Mouse (Mus musculus) intestine, embryonic 16.5 days (tissue): ENCODE measurements around the gene Tead4. TPM values are rescaled to one million over a fixed set of nuclear protein-coding genes. Genes with fewer than 3 reads are reported as not detected.
"Not testable (repeated sequence)": the region's sequence is repeated elsewhere in the genome, so short reads cannot be mapped to it uniquely, and the experiment has no call there.

Experiments used
- ATAC-seq: fragments of 200-750 bp; cut with Nextera tagmentation; 2 replicates; pipeline ENCODE4 v1.8.0; 2017; ENCODE audit warnings: moderate TSS enrichment, moderate library complexity
- H3K27ac ChIP-seq: fragments of 300-500 bp; sonication (generic); 2 replicates; pipeline ENCODE4 v1.5.1; 2014; ENCODE audit warnings: mild to moderate bottlenecking, low read length
- H3K27me3 ChIP-seq: fragments of 300-500 bp; sonication (generic); replicated peaks from 2 replicates; pipeline ENCODE4 v1.6.1; 2014; ENCODE audit warnings: low read length, control low read depth, mixed read lengths; ENCODE audit not compliant: control insufficient read depth, insufficient read depth
- H3K36me3 ChIP-seq: fragments of 300-500 bp; sonication (generic); 2 replicates; pipeline ENCODE4 v1.6.1; 2014; ENCODE audit warnings: low read length, control low read depth; ENCODE audit not compliant: control insufficient read depth, insufficient read depth
- H3K4me1 ChIP-seq: fragments of 300-500 bp; sonication (generic); 2 replicates; pipeline ENCODE4 v1.6.1; 2014; ENCODE audit warnings: low read length, control low read depth, mixed read lengths; ENCODE audit not compliant: control insufficient read depth, insufficient read depth
- H3K4me2 ChIP-seq: fragments of 300-500 bp; sonication (generic); 2 replicates; pipeline ENCODE4 v1.6.1; 2014; ENCODE audit warnings: low read depth, low read length, control low read depth
- H3K4me3 ChIP-seq: fragments of 300-500 bp; sonication (generic); 2 replicates; pipeline ENCODE4 v1.5.1; 2014; ENCODE audit warnings: mild to moderate bottlenecking, low read length
- H3K9ac ChIP-seq: fragments of 300-500 bp; sonication (generic); 2 replicates; pipeline ENCODE4 v1.6.1; 2014; ENCODE audit warnings: low read depth, low read length
- H3K9me3 ChIP-seq: fragments of 300-500 bp; sonication (generic); 2 replicates; pipeline ENCODE4 v1.6.1; 2016; ENCODE audit warnings: low read length, control low read depth; ENCODE audit not compliant: control insufficient read depth
- WGBS: fragments of 180-500 bp; shearing (Covaris S2); extraction: QIAGEN DNeasy Blood & Tissue Kit; methylation state at CpG from one replicate; pipeline ENCODE4 v1.1.7; 2014; 5-methylcytosine and 5-hydroxymethylcytosine counted together
- polyA plus RNA-seq: library from polyadenylated mRNA; unstranded; fragments of >200 nt; fragmentation: Nextera tagmentation; extraction: Ambion mirVana; gene quantifications from 2 replicates; pipeline ENCODE4 v1.2.1, GENCODE M21; 2015

Gene Tead4
- polyA plus RNA-seq, 1 experiment from 2014 or later: 2.3 TPM

GRCm38 (mm10) chr6:128318317-128318716, 17.7 kb upstream of the Tead4 start:
- H3K27ac ChIP-seq: no peak overlapping the region
- peak; percentile 28; the same call in 1 of the 2 replicates for ATAC-seq

GRCm38 (mm10) chr6:128315597-128315996, 15.0 kb upstream of the Tead4 start:
- Histone ChIP-seq H3K36me3 (no peaks in the 10 kb centered on the region), H3K27ac (no peak overlapping the region), H3K4me2 (no peak overlapping the region), H3K27me3 (no peaks in the 10 kb centered on the region), H3K4me1 (no peaks in the 10 kb centered on the region), H3K4me3 (no peak overlapping the region), H3K9me3 (no peaks in the 10 kb centered on the region), H3K9ac (no peak overlapping the region)
- 79% methylated on average over 8 of the region's 8 CpGs for WGBS
- ATAC-seq: no peak

More at GRCm38 (mm10) chr6:128318317-128318716, 17.7 kb upstream of the Tead4 start:
- H3K4me1 ChIP-seq: no peaks in the 10 kb centered on the region
- no peak overlapping the region for H3K4me3 ChIP-seq
- H3K4me2 ChIP-seq: no peak overlapping the region
- 7% methylated on average over 4 of the region's 4 CpGs for WGBS
- H3K9ac ChIP-seq: no peak overlapping the region
- no peaks in the 10 kb centered on the region for H3K9me3 ChIP-seq
- no peaks in the 10 kb centered on the region for H3K27me3 ChIP-seq
- peaks cover 14% of the 10 kb centered on the region for H3K36me3 ChIP-seq

GRCm38 (mm10) chr6:128314796-128315195, 14.2 kb upstream of the Tead4 start:
- H3K4me3 ChIP-seq: no peak overlapping the region
- no peaks in the 10 kb centered on the region for H3K36me3 ChIP-seq
- no peaks in the 10 kb centered on the region for H3K9me3 ChIP-seq
- H3K4me2 ChIP-seq: no peak overlapping the region
- H3K27me3 ChIP-seq: no peaks in the 10 kb centered on the region
- WGBS: 86% methylated on average over 6 of the region's 6 CpGs
- no peak overlapping the region for H3K27ac ChIP-seq
- H3K9ac ChIP-seq: no peak overlapping the region
- no peaks in the 10 kb centered on the region for H3K4me1 ChIP-seq
- no peak for ATAC-seq

GRCm38 (mm10) chr6:128308311-128308710, 7.7 kb upstream of the Tead4 start:
- Histone ChIP-seq H3K27ac (no peak overlapping the region), H3K9ac (no peak overlapping the region), H3K4me2 (no peak overlapping the region), H3K4me1 (no peaks in the 10 kb centered on the region), H3K36me3 (no peaks in the 10 kb centered on the region), H3K4me3 (no peak overlapping the region), H3K27me3 (no peaks in the 10 kb centered on the region), H3K9me3 (no peaks in the 10 kb centered on the region)
- WGBS: 30% methylated on average over 4 of the region's 4 CpGs
- ATAC-seq: peak; percentile 58; the same call in 1 of the 2 replicates

GRCm38 (mm10) chr6:128304801-128305200, 4.2 kb upstream of the Tead4 start:
- Histone ChIP-seq H3K9me3 (peaks cover 5% of the 10 kb centered on the region; the same call in 1 of the 2 replicates), H3K27me3 (peaks cover 3% of the 10 kb centered on the region; the same call in 1 of the 2 replicates), H3K27ac (no peak overlapping the region), H3K36me3 (no peaks in the 10 kb centered on the region), H3K4me2 (no peak overlapping the region), H3K4me3 (no peak overlapping the region), H3K9ac (no peak overlapping the region), H3K4me1 (peaks cover 3% of the 10 kb centered on the region; the same call in 1 of the 2 replicates)
- ATAC-seq: no peak
- 80% methylated on average over 4 of the region's 4 CpGs for WGBS

GRCm38 (mm10) chr6:128302640-128303039, 2.0 kb upstream of the Tead4 start:
- H3K4me1 ChIP-seq, H3K36me3 ChIP-seq, H3K4me2 ChIP-seq, H3K9me3 ChIP-seq, H3K4me3 ChIP-seq, ATAC-seq, H3K9ac ChIP-seq, H3K27ac ChIP-seq: not testable (repeated sequence)
- 79% methylated on average over 3 of the region's 3 CpGs for WGBS
- peaks cover 13% of the 10 kb centered on the region; the same call in 1 of the 2 replicates for H3K27me3 ChIP-seq

GRCm38 (mm10) chr6:128301891-128302290, 1.3 kb upstream of the Tead4 start:
- Histone ChIP-seq H3K27me3 (peaks cover 13% of the 10 kb centered on the region; the same call in 1 of the 2 replicates), H3K4me3 (no peak overlapping the region), H3K4me1 (peaks cover 9% of the 10 kb centered on the region), H3K4me2 (no peak overlapping the region), H3K27ac (no peak overlapping the region), H3K9me3 (peaks cover 5% of the 10 kb centered on the region; the same call in 1 of the 2 replicates), H3K36me3 (no peaks in the 10 kb centered on the region), H3K9ac (no peak overlapping the region)
- no peak for ATAC-seq
- WGBS: 83% methylated on average over 3 of the region's 3 CpGs

- H3K27me3 ChIP-seq: peaks cover 13% of the 10 kb centered on the region; the same call in 1 of the 2 replicates
- 29% methylated on average over 11 of the region's 11 CpGs for WGBS
- H3K4me2 ChIP-seq: peak overlapping the region; percentile 97
- no peaks in the 10 kb centered on the region for H3K36me3 ChIP-seq
- 0 out of 2 replicates have a peak overlapping the region, but pooled peaks have one; percentile 75 for H3K9ac ChIP-seq
- ATAC-seq: no peak
- no peak overlapping the region for H3K27ac ChIP-seq
- peaks cover 5% of the 10 kb centered on the region; the same call in 1 of the 2 replicates for H3K9me3 ChIP-seq
- H3K4me1 ChIP-seq: peaks cover 13% of the 10 kb centered on the region
- peak overlapping the region; percentile 73 for H3K4me3 ChIP-seq
Measured at GRCm38 (mm10) chr6:128301458-128301857, 835 bp upstream of the Tead4 start.

- Histone ChIP-seq H3K4me3 (peak overlapping the region; percentile 73), H3K36me3 (no peaks in the 10 kb centered on the region), H3K27me3 (peaks cover 13% of the 10 kb centered on the region; the same call in 1 of the 2 replicates), H3K27ac (peak overlapping the region; percentile 50; the same call in 1 of the 2 replicates), H3K4me2 (peak overlapping the region; percentile 97), H3K9me3 (peaks cover 5% of the 10 kb centered on the region; the same call in 1 of the 2 replicates), H3K9ac (peak overlapping the region; percentile 75), H3K4me1 (peaks cover 20% of the 10 kb centered on the region)
- WGBS: 2% methylated on average over 25 of the region's 25 CpGs
- peak; percentile 30; the same call in 1 of the 2 replicates for ATAC-seq
Measured at GRCm38 (mm10) chr6:128299292-128300133, 1.1 kb downstream of the Tead4 start.
